ENCODE assay signal across 10 mouse cellular contexts in genomic region chr8:46293741-46294151, GRCm38 (mm10). TPM values are rescaled to one million over a fixed set of nuclear protein-coding genes. Genes with fewer than 3 reads are reported as not detected.
A peak's percentile ranks its signal among the peaks of the same experiment; 100 is the strongest.
DNase-seq lines count a peak whose midpoint lies in the region; ATAC-seq and TF ChIP-seq lines count a peak whose summit lies in the region.
"Had no signal": no experiment of that assay in that cellular context is flagged by ENCODE, and none has a peak within 500 bp of the region (broad histone marks: within the 10 kb centered on the region; RNA-seq: fewer than 3 reads in every experiment).

No protein-coding gene starts in this region.

- ATAC-seq in forebrain, embryonic 13.5 days, result no peak
- no peak for ATAC-seq in hindbrain, postnatal 0 days

- no peaks in the 10 kb centered on the region for H3K36me3 ChIP-seq in forebrain, embryonic 13.5 days (ENCODE audit: poor library complexity, severe bottlenecking)
- H3K36me3 ChIP-seq in hindbrain, postnatal 0 days (ENCODE audit: insufficient read depth, low read length), result no peaks in the 10 kb centered on the region

- peak overlapping the region; percentile 62 for H3K4me2 ChIP-seq in forebrain, embryonic 13.5 days
- 0 out of 2 replicates have a peak overlapping the region, but pooled peaks have one; percentile 39 for H3K4me2 ChIP-seq in hindbrain, postnatal 0 days (ENCODE audit: low read depth, low read length)

- peaks cover 87% of the 10 kb centered on the region for H3K27me3 ChIP-seq in forebrain, embryonic 13.5 days
- H3K27me3 ChIP-seq in hindbrain, postnatal 0 days (ENCODE audit: insufficient read depth, low read length), result peaks cover 80% of the 10 kb centered on the region

- no peaks in the 10 kb centered on the region for H3K9me3 ChIP-seq in forebrain, embryonic 13.5 days (replicated peaks)
- H3K9me3 ChIP-seq in hindbrain, postnatal 0 days (ENCODE audit: low read length), result no peaks in the 10 kb centered on the region

- peaks cover 69% of the 10 kb centered on the region for H3K4me1 ChIP-seq in forebrain, embryonic 13.5 days
- H3K4me1 ChIP-seq in hindbrain, postnatal 0 days (ENCODE audit: insufficient read depth, low read length), result no peaks in the 10 kb centered on the region

- no peak overlapping the region; the same call in 1 of the 2 replicates for H3K27ac ChIP-seq in forebrain, embryonic 13.5 days
- no peak overlapping the region for H3K27ac ChIP-seq in hindbrain, postnatal 0 days

- intact Hi-C loops in gastrocnemius, postnatal 14 days (cut with DNase I; ENCODE audit: low total_unique reads), result no loop called here

- no peak for TF ChIP-seq CTCF in hindbrain, postnatal 0 days (IDR thresholded peaks at IDR 0.05; ENCODE audit: low read depth)

- H3K4me3 ChIP-seq in forebrain, embryonic 13.5 days, result peak overlapping the region; percentile 36
- peak overlapping the region; percentile 11; the same call in 1 of the 2 replicates for H3K4me3 ChIP-seq in hindbrain, postnatal 0 days (ENCODE audit: low read length)

- peak; percentile 45 to 56 for DNase-seq in right cerebral cortex, adult 2 months (ENCODE audit: low spot score in 2 of 2)
- no peak for DNase-seq in right cerebral cortex, postnatal 10 days (ENCODE audit: low spot score in 2 of 2)
- no peak for DNase-seq in hindbrain, postnatal 0 days (ENCODE audit: low spot score)
- DNase-seq in telencephalon, adult 2 months (ENCODE audit: low read depth, low spot score), result peak; percentile 31
- no peak for DNase-seq in gastrocnemius, postnatal 14 days
- no peak for DNase-seq in c-Kit-positive CD71-positive TER-119-positive erythroid progenitor cells, embryonic 14.5 days (ENCODE audit: low spot score)
- DNase-seq in thymus, postnatal 4 days, result no peak

- under 1% methylated on average over 16 of the region's 16 CpGs for WGBS in forebrain, embryonic 13.5 days
- WGBS in hindbrain, postnatal 0 days, result under 1% methylated on average over 16 of the region's 16 CpGs

- H3K9ac ChIP-seq in forebrain, embryonic 13.5 days, result no peak overlapping the region
- no peak overlapping the region for H3K9ac ChIP-seq in hindbrain, postnatal 0 days (replicated peaks; ENCODE audit: low read length)

RNA-seq across cellular contexts. Expression of gene Helt, which starts 0.7 kb away (rescaled TPM):
- polyA plus RNA-seq in forebrain, embryonic 13.5 days (2015; fragmentation: Nextera tagmentation; extraction: Ambion mirVana), result 7.9 and 10.5 TPM in 2 replicates
- 0.52 TPM in 1 of 2 replicates, not detected in the other for total RNA-seq in hindbrain, postnatal 0 days (2014; rRNA removed)
- polyA plus RNA-seq in hindbrain, postnatal 0 days (2015; fragmentation: Nextera tagmentation; extraction: Ambion mirVana), result 0.11 and 0.15 TPM in 2 replicates
- total RNA-seq in gastrocnemius, postnatal 14 days (2021), result under 1 TPM; 0.72 to 0.93 TPM
- total RNA-seq: gastrocnemius, postnatal 4 days; liver, adult 2 months had no signal
- polyA plus RNA-seq: liver, adult 2 months had no signal

Comparison
In these comparisons a context has a peak if more than half of its experiments do, and no peak if none do; other contexts are left out.
1. DNase-seq: peak in right cerebral cortex, adult 2 months (2 of 2) and telencephalon, adult 2 months (single experiment); none in right cerebral cortex, postnatal 10 days (0 of 2), hindbrain, postnatal 0 days (single experiment), gastrocnemius, postnatal 14 days (single experiment), c-Kit-positive CD71-positive TER-119-positive erythroid progenitor cells, embryonic 14.5 days (single experiment) and thymus, postnatal 4 days (single experiment).